Mouse (Mus musculus) hematopoietic stem cell, adult 5-6 weeks (primary cell): ENCODE results near the gene Polr1a. TPM values are rescaled to one million over a fixed set of nuclear protein-coding genes. Genes with fewer than 3 reads are reported as not detected.

Source experiments
- ATAC-seq, 2 experiments: fragments of 125-278 bp in 1 of 2; replicated peaks in 1 of 2; 2 replicates each; pipeline ENCODE4 v1.8.0; 2016 to 2017; ENCODE audit warnings: inconsistent platforms in 2 of 2, mild to moderate bottlenecking in 2 of 2, moderate number of reproducible peaks in 2 of 2, low read depth in 1 of 2, moderate TSS enrichment in 1 of 2; ENCODE audit not compliant: low FRiP score in 2 of 2, poor library complexity in 2 of 2, severe bottlenecking in 2 of 2, insufficient read depth in 1 of 2, low TSS enrichment in 1 of 2
- total RNA-seq: library from RNA; stranded (forward); fragments of 172-1452, 232-1000 nt; gene quantifications from 2 replicates; pipeline ENCODE4 v1.2.3, GENCODE M21; 2017

The Polr1a gene
- total RNA-seq, 1 experiment from 2014 or later, result 87.4 TPM

- ATAC-seq, result no peak
Observed at GRCm38 (mm10) chr6:71987546-71988248, 78.8 kb downstream of the Polr1a start.

- peak; percentile 40 to 51; a peak in 2 of 4 replicates for ATAC-seq
Observed at GRCm38 (mm10) chr6:71989647-71990351, 80.9 kb downstream of the Polr1a start.

GRCm38 (mm10) chr6:71990371-71990837 is 81.6 kb downstream of the Polr1a start:
- no peak for ATAC-seq

GRCm38 (mm10) chr6:71991190-71991932 is 82.5 kb downstream of the Polr1a start:
- ATAC-seq, result no peak

GRCm38 (mm10) chr6:71991933-71992325 is 83.1 kb downstream of the Polr1a start:
- peak; percentile 35 to 37; a peak in 3 of 4 replicates for ATAC-seq

GRCm38 (mm10) chr6:71994004-71994403 is 85.2 kb downstream of the Polr1a start:
- no peak for ATAC-seq

- no peak for ATAC-seq
Observed at GRCm38 (mm10) chr6:71995081-71995480, 86.2 kb downstream of the Polr1a start.

GRCm38 (mm10) chr6:71997215-71997614 is 88.4 kb downstream of the Polr1a start:
- no peak for ATAC-seq

- ATAC-seq, result no peak
Observed at GRCm38 (mm10) chr6:71999917-72000512, 91.2 kb downstream of the Polr1a start.

GRCm38 (mm10) chr6:72001220-72001777 is 92.4 kb downstream of the Polr1a start:
- ATAC-seq, result 0 out of 4 replicates have a peak, but pooled peaks of 1 of the 2 experiments have one; percentile 21

- no peak for ATAC-seq
Observed at GRCm38 (mm10) chr6:72007411-72008212, 98.8 kb downstream of the Polr1a start.

GRCm38 (mm10) chr6:72008213-72008655 is 99.4 kb downstream of the Polr1a start:
- ATAC-seq, result no peak

- no peak for ATAC-seq
Observed at GRCm38 (mm10) chr6:72009454-72009853, 100.6 kb downstream of the Polr1a start.

GRCm38 (mm10) chr6:72014033-72014432 is 105.2 kb downstream of the Polr1a start:
- ATAC-seq, result no peak

GRCm38 (mm10) chr6:72018052-72018451 is 109.2 kb downstream of the Polr1a start:
- ATAC-seq, result no peak

GRCm38 (mm10) chr6:72025497-72025896 is 116.6 kb downstream of the Polr1a start:
- no peak for ATAC-seq
